Mouse (Mus musculus): ENCODE results near the gene Gm49661. TPM values are rescaled to one million over a fixed set of nuclear protein-coding genes. Genes with fewer than 3 reads are reported as not detected.

Gm49661 gene
- total and polyA plus RNA-seq, 3 experiments = 3.1 TPM; not detected in 2

DNA sequence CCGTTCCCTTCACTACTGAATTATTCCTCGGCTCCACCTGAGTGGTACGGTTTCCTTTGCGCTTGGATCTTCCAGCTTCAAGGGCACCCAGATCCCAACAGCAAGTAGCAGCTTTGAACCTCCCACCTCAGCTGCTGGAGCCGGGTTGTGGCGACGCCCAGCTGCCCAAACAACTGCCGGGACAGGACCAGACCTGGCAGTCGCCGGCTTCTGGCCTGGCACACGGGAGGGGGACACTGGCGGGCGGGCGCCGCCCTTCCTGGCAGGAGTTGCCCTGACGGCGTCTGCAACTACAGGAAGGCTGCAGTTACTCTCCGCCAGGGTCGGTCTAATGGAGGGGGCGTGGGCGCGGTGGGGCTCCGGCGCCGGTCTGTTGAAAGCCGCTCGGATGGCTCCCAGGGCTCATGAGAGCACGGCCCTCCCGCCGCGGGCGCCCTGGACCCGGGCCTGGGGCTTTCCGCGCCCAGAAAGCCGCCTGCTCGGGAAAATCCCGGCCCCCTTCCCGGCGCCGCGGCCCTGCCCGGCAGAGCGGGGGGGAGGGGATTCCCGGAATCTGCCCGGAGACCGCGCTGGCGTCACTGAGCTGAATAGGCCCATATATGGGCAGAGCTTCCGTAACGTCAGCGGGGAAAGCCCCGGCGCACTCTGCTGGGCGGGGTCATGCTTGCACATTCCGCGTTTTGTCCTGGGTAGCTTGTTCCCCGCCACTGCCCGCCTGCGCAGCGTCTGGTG, 7.0 kb upstream of the Gm49661 start (continued):
- TF ChIP-seq ZMIZ1 (IDR thresholded peaks at IDR 0.05; ENCODE audit: low read depth, low read length) (peak; percentile 89), MAX (IDR thresholded peaks at IDR 0.05; ENCODE audit: low read length) (peak; percentile 48), SMC3 (IDR thresholded peaks at IDR 0.05; ENCODE audit: low read depth, low read length) (peak; percentile 40), MXI1 (IDR thresholded peaks at IDR 0.05; ENCODE audit: low read depth, low read length) (peak; percentile 91), ZNF384 (IDR thresholded peaks at IDR 0.05; ENCODE audit: low read depth, low read length) (0 out of 2 replicates have a peak, but pooled peaks have one; percentile 33), CHD1 (IDR thresholded peaks at IDR 0.05; ENCODE audit: low read depth, low read length) (no peak; the same call in 1 of the 2 replicates), RCOR1 (conservative IDR thresholded peaks at IDR 0.05; ENCODE audit: low read depth, low read length) (peak; percentile 78), NELFE (IDR thresholded peaks at IDR 0.05; ENCODE audit: low read depth, low read length) (peak; percentile 49; the same call in 1 of the 2 replicates), ETS1 (conservative IDR thresholded peaks at IDR 0.05; ENCODE audit: low read depth, low read length) (peak; percentile 97), USF2 (conservative IDR thresholded peaks at IDR 0.05; ENCODE audit: low read depth, low read length) (no peak), KAT2A (IDR thresholded peaks at IDR 0.05; ENCODE audit: insufficient replicate concordance, low read length) (peak; percentile 86)

DNA sequence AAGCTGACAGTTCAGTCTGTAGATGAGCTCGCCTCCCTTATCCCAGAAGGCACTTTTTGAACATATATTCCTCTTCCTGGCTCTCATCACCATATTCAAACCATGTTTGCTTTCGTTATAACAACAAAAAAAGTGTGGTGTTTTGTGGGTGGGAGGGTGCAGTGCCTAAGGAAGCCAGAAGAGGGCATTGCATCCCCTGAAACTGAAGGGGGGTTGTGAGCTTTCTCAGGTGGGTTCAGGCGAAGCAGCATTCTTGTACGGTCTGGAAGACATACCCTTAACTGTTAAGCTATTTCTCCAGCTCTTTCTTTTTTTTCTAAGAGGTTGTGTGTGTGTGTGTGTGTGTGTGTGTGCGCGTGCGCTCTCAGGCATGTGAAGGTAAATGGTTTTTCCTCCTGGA, 6.2 kb upstream of the Gm49661 start:
- peak overlapping the region; percentile 88 for H3K9ac ChIP-seq (ENCODE audit: insufficient read depth, low read depth)
- H3K79me2 ChIP-seq (replicated peaks; ENCODE audit: control insufficient read depth, extremely low read depth, insufficient read depth, poor library complexity, severe bottlenecking) = peaks cover 24% of the 10 kb centered on the region
- peak; percentile 83 for DNase-seq (ENCODE audit: extremely low read depth)
- no peaks in the 10 kb centered on the region for H3K9me3 ChIP-seq (replicated peaks; ENCODE audit: low read length)
- in situ Hi-C loops (cut with MboI; ENCODE audit: low pct_ligation_motif_present, low pct_unique_long_range_greater_than_20kb, low sequenced_read_pairs) = no loop called here
- H3K27ac ChIP-seq (ENCODE audit: insufficient read depth, low read depth) = peak overlapping the region; percentile 92
- H3K4me3 ChIP-seq (replicated peaks in 1 of 3; ENCODE audit: low read depth in 2 of 3, low read length in 2 of 3, poor library complexity in 1 of 3) = peak overlapping the region; percentile 82 to 94 (median 92)
- H3K4me1 ChIP-seq (ENCODE audit: control insufficient read depth in 1 of 2, insufficient read depth in 2 of 2) = peaks cover 4 to 22% of the 10 kb centered on the region in 2 experiments; a peak in 3 of 4 replicates
- dilution Hi-C loops (cut with MboI; ENCODE audit: extremely low pct_ligation_motif_present, extremely low pct_unique_long_range_greater_than_20kb, low sequenced_read_pairs) = no loop called here
- no peaks in the 10 kb centered on the region for H3K27me3 ChIP-seq (replicated peaks)
- H3K4me2 ChIP-seq (ENCODE audit: insufficient read depth, low read depth, poor library complexity, severe bottlenecking) = peak overlapping the region; percentile 98
- peaks cover 25 to 37% of the 10 kb centered on the region in 2 experiments for H3K36me3 ChIP-seq (replicated peaks in 1 of 2; ENCODE audit: control insufficient read depth in 1 of 2, insufficient read depth in 1 of 2, low read length in 1 of 2)
- peak; percentile 53; the same call in 1 of the 2 replicates for TF ChIP-seq NRF1 (IDR thresholded peaks at IDR 0.05; ENCODE audit: low read depth, low read length)
- no peak for TF ChIP-seq E2F4 (IDR thresholded peaks at IDR 0.05; ENCODE audit: insufficient replicate concordance, low read depth, low read length)
- TF ChIP-seq RAD21 (IDR thresholded peaks at IDR 0.05; ENCODE audit: low read depth, low read length) = peak; percentile 91
- TF ChIP-seq CTCF (conservative IDR thresholded peaks at IDR 0.05 in 1 of 2, IDR thresholded peaks at IDR 0.05 in 1 of 2; ENCODE audit: low read depth in 2 of 2, low read length in 2 of 2) = peak; percentile 91 to 96
- peak; percentile 20; the same call in 1 of the 2 replicates for TF ChIP-seq MEF2A (IDR thresholded peaks at IDR 0.05; ENCODE audit: borderline replicate concordance, low read depth, low read length)
- TF ChIP-seq EP300 (IDR thresholded peaks at IDR 0.05; ENCODE audit: low read length) = no peak
- TF ChIP-seq RCOR1 (conservative IDR thresholded peaks at IDR 0.05; ENCODE audit: low read depth, low read length) = no peak
- TF ChIP-seq IRF4 (IDR thresholded peaks at IDR 0.05; ENCODE audit: low read depth, low read length) = peak; percentile 74
- TF ChIP-seq POLR2A (IDR thresholded peaks at IDR 0.05; ENCODE audit: low read depth, low read length) = peak; percentile 17; the same call in 1 of the 2 replicates
- peak; percentile 73; the same call in 1 of the 2 replicates for TF ChIP-seq MAZ (IDR thresholded peaks at IDR 0.05; ENCODE audit: low read depth, low read length)
- TF ChIP-seq ZKSCAN1 (IDR thresholded peaks at IDR 0.05; ENCODE audit: borderline replicate concordance, low read depth, low read length) = no peak
- peak; percentile 97 for TF ChIP-seq SMC3 (IDR thresholded peaks at IDR 0.05; ENCODE audit: low read depth, low read length)
- peak; percentile 29; the same call in 1 of the 2 replicates for TF ChIP-seq MYC (IDR thresholded peaks at IDR 0.05; ENCODE audit: low read depth, low read length)
- TF ChIP-seq ZC3H11A (IDR thresholded peaks at IDR 0.05; ENCODE audit: low read depth, low read length) = peak; percentile 94
- TF ChIP-seq USF2 (conservative IDR thresholded peaks at IDR 0.05; ENCODE audit: low read depth, low read length) = no peak
- 0 out of 2 replicates have a peak, but pooled peaks have one; percentile 17 for TF ChIP-seq JUND (conservative IDR thresholded peaks at IDR 0.05; ENCODE audit: low read depth, low read length)
- peak; percentile 70 for TF ChIP-seq TCF12 (IDR thresholded peaks at IDR 0.05; ENCODE audit: low read depth, low read length)
- TF ChIP-seq SIN3A (IDR thresholded peaks at IDR 0.05; ENCODE audit: low read length) = peak; percentile 88
- TF ChIP-seq ZNF384 (IDR thresholded peaks at IDR 0.05; ENCODE audit: low read depth, low read length) = peak; percentile 82
- peak; percentile 48; the same call in 1 of the 2 replicates for TF ChIP-seq ELF1 (IDR thresholded peaks at IDR 0.05; ENCODE audit: low read depth, low read length)
- peak; percentile 22; the same call in 1 of the 2 replicates for TF ChIP-seq BHLHE40 (IDR thresholded peaks at IDR 0.05; ENCODE audit: low read depth, low read length)
- no peak for TF ChIP-seq MAX (IDR thresholded peaks at IDR 0.05; ENCODE audit: low read length)
